Mouse (Mus musculus): Measurements from ENCODE around the gene Sh2d6. TPM values are rescaled to one million over a fixed set of nuclear protein-coding genes. Genes with fewer than 3 reads are reported as not detected.

Gene Sh2d6
- polyA plus RNA-seq, 1 experiment = not detected

GRCm38 (mm10) chr6:72477621-72478020, 43.9 kb downstream of the Sh2d6 start:
- H3K4me3 ChIP-seq (ENCODE audit: low read depth, low read length) = no peak overlapping the region

GRCm38 (mm10) chr6:72476836-72477235, 44.7 kb downstream of the Sh2d6 start:
- no peak overlapping the region for H3K27ac ChIP-seq (ENCODE audit: insufficient read depth, low read length)
- no peaks in the 10 kb centered on the region for H3K4me1 ChIP-seq (ENCODE audit: control insufficient read depth, insufficient read depth, low read length)
- no peaks in the 10 kb centered on the region for H3K27me3 ChIP-seq (ENCODE audit: control insufficient read depth, insufficient read depth, low read length, poor library complexity, severe bottlenecking)
- H3K4me3 ChIP-seq (ENCODE audit: low read depth, low read length) = no peak overlapping the region
- no peak for TF ChIP-seq CTCF (IDR thresholded peaks at IDR 0.05; ENCODE audit: low read depth, low read length)
- TF ChIP-seq POLR2A (IDR thresholded peaks at IDR 0.05; ENCODE audit: insufficient read depth, low read length) = no peak
- TF ChIP-seq EP300 (IDR thresholded peaks at IDR 0.05; ENCODE audit: insufficient read depth, low read depth, low read length) = no peak
- no peaks in the 10 kb centered on the region for H3K36me3 ChIP-seq (ENCODE audit: control insufficient read depth, insufficient read depth, low read length, poor library complexity, severe bottlenecking)
- no peaks in the 10 kb centered on the region for H3K9me3 ChIP-seq (replicated peaks; ENCODE audit: control insufficient read depth, insufficient read depth, low read length, poor library complexity, severe bottlenecking)
- no peak overlapping the region for H3K9ac ChIP-seq (ENCODE audit: low read depth, poor library complexity, severe bottlenecking)

More at GRCm38 (mm10) chr6:72477621-72478020, 43.9 kb downstream of the Sh2d6 start:
- Histone ChIP-seq H3K9ac (ENCODE audit: low read depth, poor library complexity, severe bottlenecking) (no peak overlapping the region), H3K4me1 (ENCODE audit: control insufficient read depth, insufficient read depth, low read length) (no peaks in the 10 kb centered on the region), H3K9me3 (replicated peaks; ENCODE audit: control insufficient read depth, insufficient read depth, low read length, poor library complexity, severe bottlenecking) (no peaks in the 10 kb centered on the region), H3K36me3 (ENCODE audit: control insufficient read depth, insufficient read depth, low read length, poor library complexity, severe bottlenecking) (no peaks in the 10 kb centered on the region), H3K27ac (ENCODE audit: insufficient read depth, low read length) (no peak overlapping the region), H3K27me3 (ENCODE audit: control insufficient read depth, insufficient read depth, low read length, poor library complexity, severe bottlenecking) (no peaks in the 10 kb centered on the region)
- TF ChIP-seq CTCF (IDR thresholded peaks at IDR 0.05; ENCODE audit: low read depth, low read length) (no peak), EP300 (IDR thresholded peaks at IDR 0.05; ENCODE audit: insufficient read depth, low read depth, low read length) (no peak), POLR2A (IDR thresholded peaks at IDR 0.05; ENCODE audit: insufficient read depth, low read length) (no peak)

- H3K4me1 ChIP-seq (ENCODE audit: control insufficient read depth, insufficient read depth, low read length) = no peaks in the 10 kb centered on the region
- no peak overlapping the region for H3K4me3 ChIP-seq (ENCODE audit: low read depth, low read length)
- H3K9ac ChIP-seq (ENCODE audit: low read depth, poor library complexity, severe bottlenecking) = no peak overlapping the region
- H3K36me3 ChIP-seq (ENCODE audit: control insufficient read depth, insufficient read depth, low read length, poor library complexity, severe bottlenecking) = no peaks in the 10 kb centered on the region
- H3K9me3 ChIP-seq (replicated peaks; ENCODE audit: control insufficient read depth, insufficient read depth, low read length, poor library complexity, severe bottlenecking) = no peaks in the 10 kb centered on the region
- H3K27me3 ChIP-seq (ENCODE audit: control insufficient read depth, insufficient read depth, low read length, poor library complexity, severe bottlenecking) = no peaks in the 10 kb centered on the region
- no peak overlapping the region for H3K27ac ChIP-seq (ENCODE audit: insufficient read depth, low read length)
- TF ChIP-seq POLR2A (IDR thresholded peaks at IDR 0.05; ENCODE audit: insufficient read depth, low read length) (no peak), EP300 (IDR thresholded peaks at IDR 0.05; ENCODE audit: insufficient read depth, low read depth, low read length) (no peak), CTCF (IDR thresholded peaks at IDR 0.05; ENCODE audit: low read depth, low read length) (no peak)
These were observed 46.1 kb downstream of the Sh2d6 start for GRCm38 (mm10) chr6:72475221-72475985.

GRCm38 (mm10) chr6:72473264-72474041, 48.1 kb downstream of the Sh2d6 start:
- Histone ChIP-seq H3K9ac (ENCODE audit: low read depth, poor library complexity, severe bottlenecking) (no peak overlapping the region), H3K4me3 (ENCODE audit: low read depth, low read length) (no peak overlapping the region), H3K27ac (ENCODE audit: insufficient read depth, low read length) (no peak overlapping the region), H3K4me1 (ENCODE audit: control insufficient read depth, insufficient read depth, low read length) (peaks cover 2% of the 10 kb centered on the region), H3K9me3 (replicated peaks; ENCODE audit: control insufficient read depth, insufficient read depth, low read length, poor library complexity, severe bottlenecking) (no peaks in the 10 kb centered on the region), H3K27me3 (ENCODE audit: control insufficient read depth, insufficient read depth, low read length, poor library complexity, severe bottlenecking) (no peaks in the 10 kb centered on the region), H3K36me3 (ENCODE audit: control insufficient read depth, insufficient read depth, low read length, poor library complexity, severe bottlenecking) (no peaks in the 10 kb centered on the region)
- TF ChIP-seq POLR2A (IDR thresholded peaks at IDR 0.05; ENCODE audit: insufficient read depth, low read length) = no peak
- TF ChIP-seq CTCF (IDR thresholded peaks at IDR 0.05; ENCODE audit: low read depth, low read length) = no peak
- no peak for TF ChIP-seq EP300 (IDR thresholded peaks at IDR 0.05; ENCODE audit: insufficient read depth, low read depth, low read length)

GRCm38 (mm10) chr6:72466171-72466570, 55.3 kb downstream of the Sh2d6 start:
- Histone ChIP-seq H3K36me3 (ENCODE audit: control insufficient read depth, insufficient read depth, low read length, poor library complexity, severe bottlenecking) (no peaks in the 10 kb centered on the region), H3K27ac (ENCODE audit: insufficient read depth, low read length) (no peak overlapping the region), H3K9ac (ENCODE audit: low read depth, poor library complexity, severe bottlenecking) (no peak overlapping the region), H3K4me3 (ENCODE audit: low read depth, low read length) (no peak overlapping the region), H3K27me3 (ENCODE audit: control insufficient read depth, insufficient read depth, low read length, poor library complexity, severe bottlenecking) (no peaks in the 10 kb centered on the region), H3K4me1 (ENCODE audit: control insufficient read depth, insufficient read depth, low read length) (peaks cover 7% of the 10 kb centered on the region), H3K9me3 (replicated peaks; ENCODE audit: control insufficient read depth, insufficient read depth, low read length, poor library complexity, severe bottlenecking) (no peaks in the 10 kb centered on the region)
- TF ChIP-seq POLR2A (IDR thresholded peaks at IDR 0.05; ENCODE audit: insufficient read depth, low read length) (no peak), EP300 (IDR thresholded peaks at IDR 0.05; ENCODE audit: insufficient read depth, low read depth, low read length) (no peak), CTCF (IDR thresholded peaks at IDR 0.05; ENCODE audit: low read depth, low read length) (no peak)
